Mouse (Mus musculus) midbrain, embryonic 12.5 days (tissue): ENCODE measurements around the gene Iqgap1. TPM values are rescaled to one million over a fixed set of nuclear protein-coding genes. Genes with fewer than 3 reads are reported as not detected.

Source experiments
- ATAC-seq: fragments of 200-750 bp; cut with Nextera tagmentation; 2 replicates; pipeline ENCODE4 v1.8.0; 2017; ENCODE audit warnings: low read depth, moderate TSS enrichment, moderate library complexity; ENCODE audit not compliant: low FRiP score
- H3K27ac ChIP-seq: fragments of 300-500 bp; sonication (generic); replicated peaks from 2 replicates; pipeline ENCODE4 v1.5.1; 2016; ENCODE audit warnings: mild to moderate bottlenecking
- H3K27me3 ChIP-seq: fragments of 300-500 bp; sonication (generic); 2 replicates; pipeline ENCODE4 v1.6.1; 2016; ENCODE audit warnings: mild to moderate bottlenecking
- H3K36me3 ChIP-seq: fragments of 300-500 bp; sonication (generic); 2 replicates; pipeline ENCODE4 v1.6.1; 2016
- H3K4me1 ChIP-seq: fragments of 300-500 bp; sonication (generic); 2 replicates; pipeline ENCODE4 v1.6.1; 2016
- H3K4me2 ChIP-seq: fragments of 300-500 bp; sonication (generic); replicated peaks from 2 replicates; pipeline ENCODE4 v1.6.1; 2016; ENCODE audit warnings: mild to moderate bottlenecking, moderate library complexity
- H3K4me3 ChIP-seq: fragments of 300-500 bp; sonication (generic); 2 replicates; pipeline ENCODE4 v1.5.1; 2016; ENCODE audit warnings: mild to moderate bottlenecking
- H3K9ac ChIP-seq: fragments of 300-500 bp; sonication (generic); replicated peaks from 2 replicates; pipeline ENCODE4 v1.6.1; 2016; ENCODE audit warnings: mild to moderate bottlenecking, moderate library complexity
- H3K9me3 ChIP-seq: fragments of 300-500 bp; sonication (generic); 2 replicates; pipeline ENCODE4 v1.6.1; 2016; ENCODE audit warnings: mild to moderate bottlenecking
- whole genome bisulfite sequencing: fragments of 180-500 bp; shearing (Covaris S2); methylation state at CpG from one replicate; pipeline ENCODE4 v1.1.7; 2016; 5-methylcytosine and 5-hydroxymethylcytosine counted together
- polyA plus RNA-seq: library from polyadenylated mRNA; unstranded; fragments of >200 nt; fragmentation: Nextera tagmentation; extraction: Ambion mirVana; gene quantifications from 2 replicates; pipeline ENCODE4 v1.2.1, GENCODE M21; 2016

Gene Iqgap1
- polyA plus RNA-seq, 1 experiment from 2014 or later: 33.7 TPM

- Histone ChIP-seq H3K4me3 (no peak overlapping the region), H3K9me3 (no peaks in the 10 kb centered on the region), H3K9ac (no peak overlapping the region), H3K36me3 (no peaks in the 10 kb centered on the region), H3K4me1 (peaks cover 7% of the 10 kb centered on the region), H3K4me2 (no peak overlapping the region), H3K27ac (no peak overlapping the region), H3K27me3 (no peaks in the 10 kb centered on the region)
- 28% methylated on average over 6 of the region's 6 CpGs for WGBS
- no peak for ATAC-seq
These were observed 31.4 kb upstream of the Iqgap1 start for GRCm38 (mm10) chr7:80857181-80857580.

- Histone ChIP-seq H3K27me3 (no peaks in the 10 kb centered on the region), H3K27ac (no peak overlapping the region), H3K4me2 (no peak overlapping the region), H3K36me3 (no peaks in the 10 kb centered on the region), H3K9ac (no peak overlapping the region), H3K4me1 (no peaks in the 10 kb centered on the region), H3K4me3 (no peak overlapping the region), H3K9me3 (no peaks in the 10 kb centered on the region)
- ATAC-seq: no peak
These were observed 29.5 kb upstream of the Iqgap1 start for GRCm38 (mm10) chr7:80855316-80855715.

GRCm38 (mm10) chr7:80853218-80853617 is 27.4 kb upstream of the Iqgap1 start:
- no peaks in the 10 kb centered on the region for H3K36me3 ChIP-seq
- no peaks in the 10 kb centered on the region for H3K27me3 ChIP-seq
- H3K4me2 ChIP-seq: no peak overlapping the region
- H3K4me3 ChIP-seq: no peak overlapping the region
- H3K4me1 ChIP-seq: no peaks in the 10 kb centered on the region
- no peaks in the 10 kb centered on the region for H3K9me3 ChIP-seq
- H3K27ac ChIP-seq: no peak overlapping the region
- ATAC-seq: no peak
- 97% methylated on average over 3 of the region's 3 CpGs for WGBS
- no peak overlapping the region for H3K9ac ChIP-seq

- 90% methylated on average over 5 of the region's 5 CpGs for WGBS
These were observed 24.7 kb upstream of the Iqgap1 start for GRCm38 (mm10) chr7:80850520-80850919.

GRCm38 (mm10) chr7:80849710-80850109 is 23.9 kb upstream of the Iqgap1 start:
- no peak overlapping the region for H3K4me3 ChIP-seq
- no peaks in the 10 kb centered on the region for H3K9me3 ChIP-seq
- no peak overlapping the region for H3K9ac ChIP-seq
- no peak overlapping the region for H3K27ac ChIP-seq
- H3K4me1 ChIP-seq: no peaks in the 10 kb centered on the region
- no peak for ATAC-seq
- H3K36me3 ChIP-seq: no peaks in the 10 kb centered on the region
- no peaks in the 10 kb centered on the region for H3K27me3 ChIP-seq
- H3K4me2 ChIP-seq: no peak overlapping the region
- 30% methylated on average over 4 of the region's 4 CpGs for WGBS

More at GRCm38 (mm10) chr7:80850520-80850919, 24.7 kb upstream of the Iqgap1 start:
- H3K27me3 ChIP-seq: no peaks in the 10 kb centered on the region
- H3K36me3 ChIP-seq: no peaks in the 10 kb centered on the region
- no peak overlapping the region for H3K4me2 ChIP-seq
- no peak for ATAC-seq
- H3K9me3 ChIP-seq: no peaks in the 10 kb centered on the region
- H3K9ac ChIP-seq: no peak overlapping the region
- H3K4me3 ChIP-seq: no peak overlapping the region
- no peaks in the 10 kb centered on the region for H3K4me1 ChIP-seq
- no peak overlapping the region for H3K27ac ChIP-seq

GRCm38 (mm10) chr7:80849267-80849666 is 23.5 kb upstream of the Iqgap1 start:
- Histone ChIP-seq H3K4me1 (no peaks in the 10 kb centered on the region), H3K4me3 (no peak overlapping the region), H3K9me3 (no peaks in the 10 kb centered on the region), H3K4me2 (no peak overlapping the region), H3K27ac (no peak overlapping the region), H3K27me3 (no peaks in the 10 kb centered on the region), H3K9ac (no peak overlapping the region), H3K36me3 (no peaks in the 10 kb centered on the region)
- ATAC-seq: no peak
- WGBS: 86% methylated on average over 2 of the region's 2 CpGs

GRCm38 (mm10) chr7:80846709-80847108 is 20.9 kb upstream of the Iqgap1 start:
- Histone ChIP-seq H3K4me1 (no peaks in the 10 kb centered on the region), H3K4me3 (no peak overlapping the region), H3K27ac (no peak overlapping the region), H3K9ac (no peak overlapping the region), H3K36me3 (no peaks in the 10 kb centered on the region), H3K27me3 (no peaks in the 10 kb centered on the region), H3K4me2 (no peak overlapping the region), H3K9me3 (no peaks in the 10 kb centered on the region)
- no peak for ATAC-seq
- WGBS: 93% methylated on average over 5 of the region's 5 CpGs

GRCm38 (mm10) chr7:80846280-80846678 is 20.5 kb upstream of the Iqgap1 start:
- Histone ChIP-seq H3K4me2 (no peak overlapping the region), H3K4me1 (no peaks in the 10 kb centered on the region), H3K36me3 (no peaks in the 10 kb centered on the region), H3K4me3 (no peak overlapping the region), H3K9ac (no peak overlapping the region), H3K9me3 (no peaks in the 10 kb centered on the region), H3K27me3 (no peaks in the 10 kb centered on the region), H3K27ac (no peak overlapping the region)
- 86% methylated on average over 10 of the region's 10 CpGs for WGBS
- no peak for ATAC-seq

GRCm38 (mm10) chr7:80845621-80846279 is 20.0 kb upstream of the Iqgap1 start:
- no peaks in the 10 kb centered on the region for H3K9me3 ChIP-seq
- H3K9ac ChIP-seq: no peak overlapping the region
- H3K27me3 ChIP-seq: no peaks in the 10 kb centered on the region
- WGBS: 75% methylated on average over 15 of the region's 15 CpGs
- no peak overlapping the region for H3K27ac ChIP-seq
- ATAC-seq: no peak
- H3K4me2 ChIP-seq: no peak overlapping the region
- H3K36me3 ChIP-seq: no peaks in the 10 kb centered on the region
- H3K4me1 ChIP-seq: no peaks in the 10 kb centered on the region
- no peak overlapping the region for H3K4me3 ChIP-seq

- no peak overlapping the region for H3K27ac ChIP-seq
- no peak overlapping the region for H3K4me3 ChIP-seq
- H3K4me1 ChIP-seq: no peaks in the 10 kb centered on the region
- H3K36me3 ChIP-seq: no peaks in the 10 kb centered on the region
- no peaks in the 10 kb centered on the region for H3K27me3 ChIP-seq
- 95% methylated on average over 12 of the region's 12 CpGs for WGBS
- H3K4me2 ChIP-seq: no peak overlapping the region
- no peak for ATAC-seq
- H3K9me3 ChIP-seq: no peaks in the 10 kb centered on the region
- no peak overlapping the region for H3K9ac ChIP-seq
These were observed 18.9 kb upstream of the Iqgap1 start for GRCm38 (mm10) chr7:80844691-80845090.

GRCm38 (mm10) chr7:80843910-80844640 is 18.3 kb upstream of the Iqgap1 start:
- H3K9me3 ChIP-seq: no peaks in the 10 kb centered on the region
- no peaks in the 10 kb centered on the region for H3K36me3 ChIP-seq
- ATAC-seq: no peak
- no peak overlapping the region for H3K9ac ChIP-seq
- H3K4me1 ChIP-seq: no peaks in the 10 kb centered on the region
- no peak overlapping the region for H3K27ac ChIP-seq
- WGBS: 92% methylated on average over 8 of the region's 8 CpGs
- H3K4me2 ChIP-seq: no peak overlapping the region
- no peaks in the 10 kb centered on the region for H3K27me3 ChIP-seq
- H3K4me3 ChIP-seq: no peak overlapping the region

GRCm38 (mm10) chr7:80843176-80843575 is 17.4 kb upstream of the Iqgap1 start:
- Histone ChIP-seq H3K27ac (no peak overlapping the region), H3K4me3 (no peak overlapping the region), H3K4me1 (no peaks in the 10 kb centered on the region), H3K9ac (no peak overlapping the region), H3K27me3 (no peaks in the 10 kb centered on the region), H3K4me2 (no peak overlapping the region), H3K36me3 (no peaks in the 10 kb centered on the region), H3K9me3 (no peaks in the 10 kb centered on the region)
- 87% methylated on average over 1 of the region's 1 CpGs for WGBS
- ATAC-seq: no peak
